Mouse (Mus musculus): ENCODE results near the gene Slc51a. TPM values are rescaled to one million over a fixed set of nuclear protein-coding genes. Genes with fewer than 3 reads are reported as not detected.
A peak's percentile ranks its signal among the peaks of the same experiment; 100 is the strongest.
"Not testable (repeated sequence)": the region's sequence is repeated elsewhere in the genome, so short reads cannot be mapped to it uniquely, and the experiment has no call there.

Gene Slc51a
- total RNA-seq, 2 experiments from 2014 or later, result not detected

DNA sequence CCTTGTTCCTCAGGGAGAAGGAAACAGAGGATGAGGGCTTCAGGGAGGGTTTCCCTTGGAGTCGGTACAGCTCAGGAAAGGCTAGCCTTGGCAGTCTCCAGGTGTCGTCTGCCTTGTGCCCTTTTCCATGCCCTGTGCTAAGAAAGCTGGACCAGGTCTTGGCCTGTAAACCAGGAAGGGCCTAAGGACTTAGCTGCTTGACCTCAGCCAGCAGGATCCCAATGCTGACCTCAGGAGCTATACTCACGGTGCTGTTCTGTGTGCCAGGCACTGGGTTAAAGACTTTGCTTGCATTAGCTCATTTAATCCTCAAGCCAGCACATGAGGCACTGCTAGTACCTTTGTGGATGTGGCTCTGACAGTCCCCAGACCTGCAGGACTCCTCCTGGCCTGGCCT lies 23.7 kb upstream of the Slc51a start:
- intact Hi-C loops (cut with DNase I), result no loop called here
- DNase-seq (ENCODE audit: extremely low spot score in 1 of 2, low spot score in 2 of 2), result no peak

DNA sequence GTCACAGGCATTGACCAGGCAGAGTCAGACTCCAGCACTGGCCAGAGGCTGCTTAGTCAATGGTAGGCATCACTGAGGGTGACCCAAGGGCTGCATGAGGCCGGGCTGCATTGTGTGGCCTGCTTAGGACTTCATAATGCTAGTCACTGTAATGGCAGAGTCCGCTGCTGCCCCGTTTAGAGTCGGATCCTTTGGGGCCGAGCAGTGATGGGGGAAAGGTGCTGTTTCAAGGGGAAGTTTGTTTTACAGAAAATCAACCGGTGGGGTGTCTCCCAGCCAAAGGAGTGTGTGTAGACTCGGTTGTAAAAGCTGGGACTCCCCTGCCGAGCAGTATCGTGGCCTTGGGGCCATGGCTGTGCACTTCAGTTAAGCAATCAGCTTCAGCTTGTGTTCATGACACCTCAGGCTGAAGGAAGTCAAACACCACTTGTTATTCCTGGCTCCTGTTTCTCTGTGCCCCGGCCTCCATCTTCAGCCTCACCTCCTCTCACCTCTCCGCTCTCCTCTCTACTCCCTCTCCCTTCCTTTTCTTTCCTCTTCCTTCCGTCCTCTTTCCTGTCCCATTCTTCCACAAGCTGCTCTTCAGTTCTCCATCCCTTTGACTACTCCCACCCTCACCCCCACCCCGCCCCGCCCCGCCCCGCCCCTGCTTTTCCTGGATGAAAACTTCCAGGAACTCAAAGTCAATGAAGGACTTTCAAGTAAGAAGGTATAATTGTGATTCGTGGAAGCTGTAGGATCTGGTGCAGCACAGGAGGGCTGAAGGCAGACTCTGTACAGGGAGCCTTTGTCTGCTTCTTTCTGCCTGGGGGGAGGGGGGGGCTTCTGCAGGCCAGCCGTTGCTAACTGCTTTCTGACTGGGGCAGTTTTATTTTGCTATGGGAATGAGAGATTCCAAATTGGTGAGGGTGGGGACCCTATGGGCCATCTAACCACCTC lies 23.0 kb upstream of the Slc51a start:
- intact Hi-C loops (cut with DNase I), result no loop called here

DNA sequence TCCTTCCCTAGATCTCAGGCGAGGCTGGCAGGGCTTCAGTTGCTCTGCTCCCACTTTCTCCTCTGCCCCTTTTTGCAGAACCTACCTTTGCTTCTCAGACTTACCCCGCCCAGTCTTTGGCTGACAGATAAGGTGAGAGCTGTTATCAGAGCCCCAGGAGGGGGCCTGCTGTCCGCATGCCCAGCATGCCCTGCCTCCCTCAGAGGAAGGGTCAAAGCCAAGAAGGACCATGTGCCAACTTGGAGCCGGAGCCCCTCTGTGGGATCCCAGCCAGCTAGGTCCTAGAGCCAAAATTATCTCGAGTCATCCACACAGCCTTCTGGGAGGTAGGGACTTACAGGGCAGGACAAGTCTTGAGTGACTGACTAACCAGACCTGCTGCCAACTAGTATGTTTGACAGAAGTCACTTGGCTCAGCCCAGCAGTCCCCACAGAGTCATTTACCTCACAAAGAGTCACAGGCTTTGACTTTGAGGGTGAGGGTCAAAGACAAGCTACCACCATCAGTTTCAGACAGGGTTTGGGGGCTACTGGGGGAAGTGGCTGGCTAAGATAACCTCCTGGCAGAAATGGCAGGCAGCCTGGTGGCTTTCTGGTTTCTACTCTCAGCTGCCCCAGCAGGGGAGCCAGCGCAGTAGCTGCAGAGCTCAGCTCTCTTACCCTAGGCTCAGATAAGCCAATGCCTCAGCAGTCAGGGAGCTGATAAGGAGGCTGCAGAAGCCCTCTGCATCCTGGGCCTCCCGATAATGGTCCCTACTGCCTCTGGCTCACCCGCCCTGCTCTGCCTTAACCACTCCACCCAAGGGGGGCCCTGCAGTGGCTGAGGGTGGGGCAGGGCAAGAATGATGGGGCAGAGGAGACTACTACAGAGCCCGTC lies 21.6 kb upstream of the Slc51a start:
- DNase-seq (ENCODE audit: extremely low spot score in 1 of 2, low spot score in 2 of 2), result no peak
- intact Hi-C loops (cut with DNase I), result loop anchor here (5.0 kb wide), 2 partner anchors 103 to 128 kb away; no protein-coding TSS in a partner anchor

More for the DNA sequence above, 23.0 kb upstream of the Slc51a start:
- no peak for DNase-seq (ENCODE audit: extremely low spot score in 1 of 2, low spot score in 2 of 2)

DNA sequence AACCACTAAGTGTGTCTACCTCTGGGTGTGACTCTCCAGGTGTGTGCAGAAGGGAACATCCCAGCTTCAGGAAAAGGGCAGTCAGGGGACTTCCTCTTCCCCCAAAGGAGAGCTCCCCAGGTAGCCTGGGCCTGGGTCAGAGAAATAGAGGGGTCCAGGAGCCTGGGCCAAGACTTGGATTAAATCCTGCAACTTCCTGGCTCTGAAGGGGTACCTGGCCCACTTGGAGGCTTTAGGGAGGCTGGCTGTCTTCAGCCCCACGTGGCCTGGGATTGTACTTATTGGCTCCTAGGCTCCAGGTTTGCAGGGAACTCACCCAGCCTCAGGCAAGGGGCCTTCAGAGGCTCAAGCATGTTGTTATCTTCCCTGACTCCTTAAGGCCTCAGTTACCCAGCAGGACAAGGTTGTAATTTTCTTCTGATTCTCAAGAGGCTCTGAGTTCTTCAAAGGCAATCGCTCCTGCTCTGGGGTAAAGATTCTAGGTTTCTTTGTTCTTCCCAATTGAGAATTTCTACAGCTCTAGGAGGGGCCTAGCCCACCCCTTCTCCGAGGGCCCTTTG lies 20.9 kb upstream of the Slc51a start:
- no peak for DNase-seq (ENCODE audit: extremely low spot score in 1 of 2, low spot score in 2 of 2)
- intact Hi-C loops (cut with DNase I), result loop anchor here (5.0 kb wide), 2 partner anchors 104 to 129 kb away; no protein-coding TSS in a partner anchor

DNA sequence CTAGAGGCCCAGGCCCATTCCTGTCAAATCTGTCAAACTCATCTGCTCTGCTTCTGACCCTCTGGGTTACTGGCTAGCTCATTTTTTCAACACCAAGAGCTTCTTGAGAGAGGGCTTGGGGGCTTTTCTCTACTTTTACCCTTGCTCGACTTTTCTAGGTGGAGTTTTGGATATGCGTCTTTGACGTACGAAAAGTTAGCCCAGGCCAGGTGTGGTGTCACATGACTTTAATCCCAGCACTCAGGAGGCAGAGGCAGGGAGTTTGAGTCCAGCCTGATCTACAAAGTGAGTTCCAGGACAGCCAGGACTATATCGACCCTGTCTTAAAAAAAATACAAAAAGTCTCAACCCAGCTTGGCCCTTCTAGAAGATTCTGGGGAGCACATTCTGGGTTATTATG lies 20.4 kb upstream of the Slc51a start:
- DNase-seq (ENCODE audit: extremely low spot score in 1 of 2, low spot score in 2 of 2), result no peak
- intact Hi-C loops (cut with DNase I), result loop anchor here (5.0 kb wide), 2 partner anchors 104 to 129 kb away; no protein-coding TSS in a partner anchor

DNA sequence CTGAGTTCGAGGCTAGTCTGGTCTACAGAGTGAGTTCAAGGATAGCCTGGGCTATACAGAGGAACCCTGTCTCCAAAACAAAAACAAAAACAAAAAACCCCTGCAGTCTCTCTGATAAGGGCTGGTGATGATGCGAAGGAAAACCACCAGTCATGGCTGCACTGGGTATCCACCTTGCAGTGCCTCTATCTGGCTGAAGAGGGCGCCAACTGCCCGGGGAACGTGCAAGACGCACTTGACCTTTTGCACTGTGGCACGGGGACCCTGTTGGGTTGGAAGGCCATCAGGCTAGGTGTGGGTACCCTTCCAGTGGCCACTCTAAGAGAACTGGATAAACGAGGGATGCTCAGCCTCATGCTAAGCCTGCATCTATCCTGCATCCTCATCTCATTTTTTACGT lies 19.7 kb upstream of the Slc51a start:
- peak in 1 of 2 experiments; percentile 75 for DNase-seq (ENCODE audit: extremely low spot score in 1 of 2, low spot score in 2 of 2)
- intact Hi-C loops (cut with DNase I), result loop anchor here (2.0 to 5.0 kb wide), 3 partner anchors 105 to 181 kb away; no protein-coding TSS in a partner anchor

DNA sequence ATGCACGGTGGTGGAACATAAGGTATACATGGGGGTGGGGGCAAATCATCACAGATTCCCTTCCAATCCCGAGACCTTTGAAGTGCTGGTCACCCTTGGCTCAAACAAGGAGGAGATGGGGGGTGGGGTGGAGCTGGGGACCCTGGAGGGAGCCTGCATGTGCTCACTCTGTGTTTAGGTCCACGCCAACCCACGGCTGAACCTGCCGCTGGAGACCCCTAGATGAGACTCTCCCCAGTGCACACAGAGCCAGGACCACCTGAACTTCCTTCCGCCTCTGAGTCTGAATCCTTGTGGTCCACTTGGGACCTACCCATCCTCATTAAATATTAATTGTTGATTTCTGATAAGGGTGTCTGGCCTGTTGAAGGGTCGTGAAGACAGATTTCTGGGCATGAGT lies 19.2 kb upstream of the Slc51a start:
- intact Hi-C loops (cut with DNase I), result loop anchor here (2.0 to 5.0 kb wide), 3 partner anchors 105 to 182 kb away; no protein-coding TSS in a partner anchor
- DNase-seq (ENCODE audit: extremely low spot score in 1 of 2, low spot score in 2 of 2), result no peak

DNA sequence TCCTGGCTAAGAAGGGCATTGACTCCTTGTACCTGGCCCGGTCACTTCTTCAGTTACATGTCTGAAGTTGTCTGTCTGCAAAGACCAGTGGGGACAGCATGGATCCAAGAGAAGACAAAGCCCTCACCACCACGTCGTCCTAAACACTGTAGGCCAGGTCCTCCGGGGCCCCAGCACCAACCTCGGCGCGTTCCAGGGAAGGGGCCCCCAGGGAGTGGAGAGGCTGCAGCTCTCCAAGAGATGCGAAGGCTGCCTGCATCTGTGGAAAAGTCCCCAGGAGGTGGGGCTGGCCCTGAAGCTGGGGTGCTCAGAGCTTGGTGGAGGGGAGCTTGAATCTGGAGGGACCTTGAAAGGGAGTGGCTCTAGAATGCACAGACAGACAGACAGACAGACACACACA lies 18.6 kb upstream of the Slc51a start:
- DNase-seq (ENCODE audit: extremely low spot score in 1 of 2, low spot score in 2 of 2), result no peak
- intact Hi-C loops (cut with DNase I), result loop anchor here (2.0 to 5.0 kb wide), 3 partner anchors 106 to 183 kb away; no protein-coding TSS in a partner anchor

DNA sequence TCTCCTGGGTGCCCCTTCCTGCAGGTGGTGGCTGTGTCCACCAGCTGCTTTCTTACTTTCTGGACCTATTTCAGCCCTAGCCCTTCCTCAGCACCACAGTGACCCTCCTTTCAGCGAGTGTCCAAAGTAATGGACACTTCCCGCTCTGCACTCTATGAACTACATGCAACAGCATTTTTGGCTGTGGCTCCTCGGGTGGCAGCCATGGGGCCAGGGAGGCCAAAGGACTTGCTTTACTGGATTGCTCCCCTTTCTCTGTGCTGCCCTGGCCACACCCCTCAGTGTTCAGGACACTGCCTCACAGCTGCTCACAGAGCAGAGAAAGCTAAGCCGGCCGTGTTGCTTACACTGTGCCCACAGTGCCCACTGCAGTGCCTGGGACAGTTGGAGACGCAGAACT lies 16.0 kb upstream of the Slc51a start:
- intact Hi-C loops (cut with DNase I), result no loop called here
- DNase-seq (ENCODE audit: extremely low spot score in 1 of 2, low spot score in 2 of 2), result no peak

DNA sequence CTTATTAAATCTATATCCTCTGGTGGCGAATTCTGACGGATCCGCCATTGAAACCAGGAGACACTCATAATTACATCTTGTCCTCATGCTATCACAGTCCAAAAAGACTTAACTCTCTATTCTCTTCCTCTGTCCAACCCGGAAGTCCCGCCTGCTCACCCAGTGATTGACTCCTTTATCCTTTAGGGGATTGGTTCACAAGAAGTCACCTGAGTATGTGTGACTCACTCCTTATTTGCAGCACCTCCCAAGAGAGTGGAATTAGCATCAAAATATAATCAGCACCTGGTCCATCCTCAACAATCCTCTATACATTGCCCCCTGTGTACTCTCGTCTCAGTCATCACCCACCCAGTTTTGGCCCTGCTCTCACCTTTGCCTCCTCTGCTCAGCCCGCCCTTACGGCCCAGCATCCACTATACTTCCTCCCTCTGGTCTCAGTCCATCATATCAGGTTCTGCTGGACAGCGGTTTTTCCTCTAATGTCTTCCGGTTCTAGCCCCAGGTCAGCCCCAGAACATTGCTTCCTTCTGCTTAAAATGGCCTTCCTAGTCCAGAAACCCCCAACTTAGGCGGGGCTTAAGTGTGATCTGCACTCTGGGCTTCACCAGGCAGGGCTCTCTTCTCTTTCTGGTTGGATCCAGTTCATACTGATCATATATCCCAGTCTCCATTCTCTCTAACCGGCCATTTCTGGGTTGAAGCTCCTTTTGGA lies 15.1 kb upstream of the Slc51a start:
- DNase-seq (ENCODE audit: extremely low spot score in 1 of 2, low spot score in 2 of 2), result no peak
- intact Hi-C loops (cut with DNase I), result no loop called here

DNA sequence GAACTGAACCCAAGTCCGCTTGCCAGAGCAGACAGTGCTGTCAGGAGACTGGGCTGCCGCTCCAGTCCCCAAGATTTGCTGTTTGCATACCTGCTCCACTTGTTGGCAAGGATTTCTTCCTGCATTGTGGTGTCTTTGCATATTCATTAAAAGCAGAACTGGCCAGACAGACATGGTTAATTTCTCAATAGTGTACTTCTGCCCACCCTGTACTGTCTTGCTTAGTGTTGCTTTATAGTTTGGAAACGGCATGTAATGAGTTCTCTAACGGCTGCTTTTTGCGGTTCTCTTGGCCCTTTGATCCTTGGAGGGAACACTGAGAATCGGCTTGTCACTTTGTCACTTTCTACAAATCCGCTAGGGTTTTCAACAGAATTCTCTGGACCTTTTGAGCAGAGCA lies 13.8 kb upstream of the Slc51a start:
- DNase-seq (ENCODE audit: extremely low spot score in 1 of 2, low spot score in 2 of 2), result no peak

DNA sequence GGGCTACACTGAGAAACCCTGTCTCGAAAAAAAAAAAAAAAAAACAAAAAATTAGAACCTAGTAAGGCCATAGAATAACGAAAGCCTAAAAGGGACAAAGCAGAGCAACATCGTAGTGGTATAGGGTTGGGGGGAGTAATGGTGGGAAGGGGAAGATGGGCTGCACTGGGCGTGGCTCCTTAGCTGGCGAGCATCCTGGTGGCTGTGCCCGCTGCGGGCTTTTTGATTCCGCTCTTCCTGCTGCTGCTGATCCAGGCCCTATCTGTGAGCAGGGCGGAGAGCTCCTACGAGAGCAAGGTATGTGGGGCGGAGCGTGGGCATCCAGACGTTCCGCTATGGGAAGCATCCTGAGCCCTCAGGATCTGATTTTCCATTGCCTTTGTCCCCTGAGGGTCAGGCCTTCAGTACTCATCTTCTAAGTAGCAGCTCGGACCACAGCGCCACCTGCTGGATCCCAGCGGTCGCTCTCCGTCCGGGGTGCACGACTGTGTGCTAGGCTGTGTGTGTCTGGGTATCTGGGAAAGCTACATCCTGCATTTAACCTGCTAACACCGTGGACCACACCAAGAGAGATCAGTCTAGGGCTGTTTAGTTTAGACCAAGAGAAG lies 11.9 kb upstream of the Slc51a start:
- DNase-seq (ENCODE audit: extremely low spot score in 1 of 2, low spot score in 2 of 2), result peak; percentile 70 to 87
- intact Hi-C loops (cut with DNase I), result no loop called here

More for the DNA sequence above, 13.8 kb upstream of the Slc51a start:
- intact Hi-C loops (cut with DNase I), result no loop called here

DNA sequence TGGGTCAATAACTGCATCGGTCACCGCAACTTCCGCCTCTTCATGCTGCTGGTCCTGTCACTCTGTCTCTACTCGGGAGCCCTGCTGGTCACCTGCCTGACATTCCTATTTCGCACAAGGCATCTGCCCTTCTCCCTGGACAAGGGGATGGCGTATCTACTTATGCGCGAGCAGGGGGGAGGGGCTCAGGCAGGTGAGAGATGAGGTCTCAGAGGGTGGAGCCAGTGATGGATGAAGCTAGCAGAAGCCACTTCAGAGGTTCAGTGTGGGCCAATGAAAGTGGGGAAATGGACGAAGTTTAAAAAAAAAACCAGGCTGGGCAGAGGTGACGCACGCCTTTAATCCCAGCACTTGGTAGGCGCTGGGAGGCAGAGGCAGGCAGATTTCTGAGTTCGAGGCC lies 11.3 kb upstream of the Slc51a start:
- no peak for DNase-seq (ENCODE audit: extremely low spot score in 1 of 2, low spot score in 2 of 2)
- intact Hi-C loops (cut with DNase I), result no loop called here

DNA sequence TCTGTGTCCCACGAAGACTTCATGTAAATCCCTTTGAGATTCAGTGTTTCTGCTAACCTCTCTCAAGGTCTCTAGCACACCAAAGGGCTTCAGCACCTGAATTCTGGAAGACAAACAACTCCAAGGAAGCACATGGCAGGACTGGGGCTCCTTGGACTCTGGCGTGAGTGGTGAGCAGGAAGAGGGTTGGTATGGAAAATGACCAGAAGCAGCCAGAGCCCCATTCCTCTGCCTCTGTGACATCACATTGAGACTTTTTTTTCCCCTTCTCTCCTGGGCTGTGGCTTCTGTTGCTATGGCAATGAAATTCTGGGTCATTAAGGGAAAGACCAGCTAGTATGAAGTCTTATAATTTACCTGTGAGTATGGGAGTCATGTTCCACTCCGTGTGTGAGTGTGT lies 8.3 kb upstream of the Slc51a start, which contains the start of gene Zdhhc19:
Zdhhc19 (plus strand) TSS at position 301 of the 400 bp plus-strand sequence.
- intact Hi-C loops (cut with DNase I), result no loop called here
- DNase-seq (ENCODE audit: extremely low spot score in 1 of 2, low spot score in 2 of 2), result no peak

DNA sequence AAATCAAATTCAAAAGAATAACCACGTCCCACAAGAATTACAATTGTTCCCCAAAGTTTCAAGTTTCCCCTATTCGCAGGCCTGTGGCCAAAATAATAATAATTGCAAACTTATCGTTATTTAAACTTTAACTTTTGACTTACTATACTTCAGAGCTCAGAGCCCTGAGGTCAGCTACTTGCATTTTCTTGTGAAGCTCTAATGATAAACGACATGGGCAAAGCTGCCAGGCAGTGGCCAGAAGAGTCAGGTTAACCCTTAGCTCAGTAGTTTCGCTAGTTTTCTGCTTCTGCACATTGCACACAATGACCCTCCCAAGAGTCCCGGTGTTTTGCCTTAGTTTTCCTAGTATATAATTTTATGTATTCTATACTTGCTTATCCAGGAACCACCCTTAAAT lies 6.7 kb upstream of the Slc51a start:
- DNase-seq (ENCODE audit: extremely low spot score in 1 of 2, low spot score in 2 of 2); intact Hi-C loops (cut with DNase I): not testable (repeated sequence)

DNA sequence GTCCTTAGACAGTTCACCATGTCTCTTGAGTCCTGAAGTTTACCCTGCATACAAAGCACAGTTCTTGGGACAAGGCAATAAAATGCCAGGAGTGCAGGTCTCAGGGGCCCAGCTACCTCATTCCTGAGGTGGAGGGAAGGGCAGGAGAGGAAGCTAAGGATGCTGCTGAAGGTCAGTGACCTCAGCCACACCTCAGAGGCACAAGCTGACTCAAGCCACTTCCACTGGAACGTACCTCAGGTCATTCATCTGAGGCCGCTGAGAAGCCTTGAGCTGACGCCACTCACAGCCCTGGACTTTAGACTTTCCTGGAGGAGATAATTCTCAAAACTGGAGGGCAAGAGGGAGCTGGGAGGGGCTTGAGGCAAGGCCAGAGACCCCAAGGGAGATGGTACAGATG lies 1.3 kb upstream of the Slc51a start:
- intact Hi-C loops (cut with DNase I), result no loop called here
- DNase-seq (ENCODE audit: extremely low spot score in 1 of 2, low spot score in 2 of 2), result no peak

DNA sequence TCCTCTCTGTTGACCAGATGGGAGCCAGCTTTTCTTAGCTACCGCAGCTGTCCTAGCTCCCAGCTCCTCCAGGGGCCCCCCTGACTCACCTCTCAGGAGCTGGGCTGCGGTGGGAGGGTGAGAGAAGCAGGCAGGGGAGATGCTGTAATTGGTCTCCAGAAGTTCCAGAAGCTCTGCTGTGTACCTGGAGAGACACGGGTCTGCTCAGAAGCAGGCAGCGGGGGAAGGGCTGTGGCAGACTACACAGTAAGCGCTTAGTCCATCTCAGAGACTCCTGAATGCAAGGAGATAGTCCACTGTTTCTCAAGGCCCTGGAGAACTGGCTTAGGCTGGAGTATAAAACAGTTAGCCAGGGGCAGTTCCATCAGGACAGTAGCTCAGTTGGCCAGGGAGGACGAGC lies 1.6 kb downstream of the Slc51a start:
- intact Hi-C loops (cut with DNase I), result no loop called here
- DNase-seq (ENCODE audit: extremely low spot score in 1 of 2, low spot score in 2 of 2), result no peak

DNA sequence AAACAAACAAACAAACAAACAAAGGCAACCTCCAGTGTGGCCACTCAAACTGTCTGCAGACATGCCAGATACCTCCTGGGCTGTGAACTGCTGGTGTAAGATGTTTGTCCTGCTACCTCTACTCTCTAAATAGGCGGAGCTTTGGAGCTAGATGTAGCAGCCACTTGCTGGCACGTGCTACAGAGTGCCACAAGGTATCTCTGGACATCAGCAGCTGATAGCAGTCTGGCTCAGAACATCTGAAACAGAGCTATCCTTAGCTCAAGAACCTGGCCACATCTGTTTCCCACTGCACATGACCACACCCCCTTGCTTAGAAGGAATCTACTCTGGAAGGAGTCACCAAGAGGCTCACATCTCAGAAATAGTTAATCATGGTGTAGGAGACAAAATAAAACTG lies 2.5 kb downstream of the Slc51a start:
- DNase-seq (ENCODE audit: extremely low spot score in 1 of 2, low spot score in 2 of 2), result no peak
- intact Hi-C loops (cut with DNase I), result no loop called here

All from left cerebral cortex, postnatal 10 days (tissue).